Mouse (Mus musculus): ENCODE results near the gene Olfr543.

DNA sequence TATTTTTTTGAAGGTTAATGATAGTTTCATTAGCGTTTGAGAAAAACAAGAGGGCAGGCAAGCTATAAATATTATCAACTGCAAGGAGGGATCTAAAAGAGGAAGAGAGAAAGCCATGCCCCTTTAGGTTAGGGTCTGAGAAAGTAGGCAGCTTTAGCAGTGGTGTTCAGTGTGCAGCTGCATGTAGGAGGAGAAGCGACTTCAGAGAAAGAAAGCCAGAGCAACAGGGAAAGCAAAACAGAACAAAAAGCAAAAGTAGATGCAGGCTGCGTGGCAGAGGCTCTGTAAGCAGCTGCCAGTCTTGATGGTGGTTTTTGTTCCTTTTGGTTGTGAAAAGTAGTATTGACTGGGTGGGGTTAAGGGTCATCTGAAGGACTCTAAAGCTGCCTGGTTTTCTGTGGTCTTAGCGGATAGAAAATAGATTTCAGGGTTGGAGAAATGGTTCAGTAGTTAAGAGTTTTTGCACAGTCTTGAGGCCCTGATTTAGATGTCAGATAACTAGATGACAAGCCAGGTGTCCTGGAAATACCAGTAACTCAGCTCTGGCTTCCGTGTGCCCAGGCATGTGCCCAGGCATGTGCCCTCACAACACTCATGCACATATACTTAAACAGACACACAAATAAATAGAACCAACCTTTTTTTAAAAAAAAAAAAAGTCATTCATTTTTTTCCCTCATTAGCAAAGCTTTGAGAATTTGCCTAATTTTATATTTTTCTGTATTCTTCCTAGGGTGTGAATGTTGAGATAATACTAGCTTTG lies 22.7 kb downstream of the Olfr543 start:
- TF ChIP-seq EP300 (IDR thresholded peaks at IDR 0.05) (no peak), CTCF (IDR thresholded peaks at IDR 0.05) (no peak)
